Mouse (Mus musculus) kidney, embryonic 14.5 days (tissue): ENCODE measurements at regions not wholly inside any gene's neighbourhood (a gene's known extent, or its start where the extent isn't known, plus 50 kb on each side); places are given as distances from the start of the nearest gene placed in this dataset.
A peak's percentile ranks its signal among the peaks of the same experiment; 100 is the strongest.

Experiments
- ATAC-seq: fragments of 200-750 bp; cut with Nextera tagmentation; 2 replicates; pipeline ENCODE4 v1.8.0; 2017; ENCODE audit warnings: moderate number of reproducible peaks, mild to moderate bottlenecking, moderate TSS enrichment, moderate library complexity; ENCODE audit not compliant: low FRiP score, low TSS enrichment
- H3K27ac ChIP-seq: fragments of 300-500 bp; sonication (generic); 2 replicates; pipeline ENCODE4 v1.5.1; 2014; ENCODE audit warnings: low read depth, mild to moderate bottlenecking, low read length, moderate library complexity, mixed read lengths
- H3K27me3 ChIP-seq: fragments of 300-500 bp; sonication (generic); 2 replicates; pipeline ENCODE4 v1.6.1; 2014; ENCODE audit warnings: mild to moderate bottlenecking, low read length; ENCODE audit not compliant: control insufficient read depth, insufficient read depth
- H3K36me3 ChIP-seq: fragments of 300-500 bp; sonication (generic); 2 replicates; pipeline ENCODE4 v1.6.1; 2014; ENCODE audit warnings: low read length, mixed read lengths; ENCODE audit not compliant: control insufficient read depth, insufficient read depth
- H3K4me1 ChIP-seq: fragments of 300-500 bp; sonication (generic); 2 replicates; pipeline ENCODE4 v1.6.1; 2014; ENCODE audit warnings: low read length, mixed read lengths; ENCODE audit not compliant: control insufficient read depth, insufficient read depth
- H3K4me2 ChIP-seq: fragments of 300-500 bp; sonication (generic); replicated peaks from 2 replicates; pipeline ENCODE4 v1.6.1; 2014; ENCODE audit warnings: low read depth, mild to moderate bottlenecking, low read length
- H3K4me3 ChIP-seq: fragments of 300-500 bp; sonication (generic); 2 replicates; pipeline ENCODE4 v1.5.1; 2014; ENCODE audit warnings: mild to moderate bottlenecking, low read length
- H3K9ac ChIP-seq: fragments of 300-500 bp; sonication (generic); 2 replicates; pipeline ENCODE4 v1.6.1; 2014; ENCODE audit warnings: low read depth, mild to moderate bottlenecking, low read length, moderate library complexity
- H3K9me3 ChIP-seq: fragments of 300-500 bp; sonication (generic); 2 replicates; pipeline ENCODE4 v1.6.1; 2016; ENCODE audit warnings: low read length; ENCODE audit not compliant: control insufficient read depth
- WGBS: fragments of 180-500 bp; shearing (Covaris S2); extraction: QIAGEN DNeasy Blood & Tissue Kit; methylation state at CpG from one replicate; pipeline ENCODE4 v1.1.7; 2014; 5-methylcytosine and 5-hydroxymethylcytosine counted together

GRCm38 (mm10) chr15:93062213-93063131 is 212.5 kb downstream of the Gxylt1 start:
- no peaks in the 10 kb centered on the region for H3K9me3 ChIP-seq
- H3K9ac ChIP-seq, result no peak overlapping the region
- H3K4me2 ChIP-seq, result no peak overlapping the region
- H3K27ac ChIP-seq, result 0 out of 2 replicates have a peak overlapping the region, but pooled peaks have one; percentile 37
- 0 out of 2 replicates have a peak, but pooled peaks cover 4% of the 10 kb centered on the region for H3K4me1 ChIP-seq
- no peaks in the 10 kb centered on the region for H3K36me3 ChIP-seq
- ATAC-seq, result no peak
- no peaks in the 10 kb centered on the region for H3K27me3 ChIP-seq
- no peak overlapping the region for H3K4me3 ChIP-seq
- 26% methylated on average over 10 of the region's 10 CpGs for WGBS

GRCm38 (mm10) chr15:93053471-93053870 is 221.5 kb downstream of the Gxylt1 start:
- no peaks in the 10 kb centered on the region for H3K27me3 ChIP-seq
- no peak overlapping the region for H3K27ac ChIP-seq
- 96% methylated on average over 3 of the region's 3 CpGs for WGBS
- H3K9me3 ChIP-seq, result no peaks in the 10 kb centered on the region
- H3K4me3 ChIP-seq, result no peak overlapping the region
- no peak for ATAC-seq
- H3K36me3 ChIP-seq, result no peaks in the 10 kb centered on the region
- H3K9ac ChIP-seq, result no peak overlapping the region
- H3K4me2 ChIP-seq, result no peak overlapping the region
- H3K4me1 ChIP-seq, result no peaks in the 10 kb centered on the region

GRCm38 (mm10) chr15:93027185-93027584 is 247.8 kb downstream of the Gxylt1 start:
- Histone ChIP-seq H3K4me3 (no peak overlapping the region), H3K27me3 (no peaks in the 10 kb centered on the region), H3K4me2 (no peak overlapping the region), H3K4me1 (no peaks in the 10 kb centered on the region), H3K9me3 (no peaks in the 10 kb centered on the region), H3K36me3 (no peaks in the 10 kb centered on the region), H3K9ac (no peak overlapping the region), H3K27ac (no peak overlapping the region)
- ATAC-seq, result no peak
- 40% methylated on average over 6 of the region's 6 CpGs for WGBS

GRCm38 (mm10) chr15:93026456-93027078 is 248.4 kb downstream of the Gxylt1 start:
- no peak overlapping the region for H3K27ac ChIP-seq
- H3K36me3 ChIP-seq, result no peaks in the 10 kb centered on the region
- no peak for ATAC-seq
- H3K4me3 ChIP-seq, result no peak overlapping the region
- WGBS, result 75% methylated on average over 11 of the region's 11 CpGs
- no peak overlapping the region for H3K9ac ChIP-seq
- H3K27me3 ChIP-seq, result no peaks in the 10 kb centered on the region
- no peaks in the 10 kb centered on the region for H3K4me1 ChIP-seq
- H3K9me3 ChIP-seq, result no peaks in the 10 kb centered on the region
- no peak overlapping the region for H3K4me2 ChIP-seq

- Histone ChIP-seq H3K36me3 (no peaks in the 10 kb centered on the region), H3K27me3 (no peaks in the 10 kb centered on the region), H3K4me2 (no peak overlapping the region), H3K27ac (no peak overlapping the region), H3K4me1 (no peaks in the 10 kb centered on the region), H3K4me3 (no peak overlapping the region), H3K9me3 (no peaks in the 10 kb centered on the region), H3K9ac (no peak overlapping the region)
- no peak for ATAC-seq
- WGBS, result 75% methylated on average over 9 of the region's 9 CpGs
Measured at GRCm38 (mm10) chr15:93025791-93026190, 249.2 kb downstream of the Gxylt1 start.

- H3K27ac ChIP-seq, result no peak overlapping the region
- no peaks in the 10 kb centered on the region for H3K4me1 ChIP-seq
- WGBS, result 25% methylated on average over 6 of the region's 6 CpGs
- peak; percentile 52; the same call in 1 of the 2 replicates for ATAC-seq
- H3K4me3 ChIP-seq, result no peak overlapping the region
- no peaks in the 10 kb centered on the region for H3K27me3 ChIP-seq
- no peak overlapping the region for H3K9ac ChIP-seq
- H3K4me2 ChIP-seq, result no peak overlapping the region
- H3K9me3 ChIP-seq, result no peaks in the 10 kb centered on the region
- no peaks in the 10 kb centered on the region for H3K36me3 ChIP-seq
Measured at GRCm38 (mm10) chr15:93024171-93024570, 250.8 kb downstream of the Gxylt1 start.

- H3K9ac ChIP-seq, result no peak overlapping the region
- H3K27me3 ChIP-seq, result no peaks in the 10 kb centered on the region
- H3K4me2 ChIP-seq, result no peak overlapping the region
- no peak overlapping the region for H3K27ac ChIP-seq
- ATAC-seq, result no peak
- H3K36me3 ChIP-seq, result no peaks in the 10 kb centered on the region
- WGBS, result 61% methylated on average over 5 of the region's 5 CpGs
- H3K4me1 ChIP-seq, result no peaks in the 10 kb centered on the region
- H3K4me3 ChIP-seq, result no peak overlapping the region
- no peaks in the 10 kb centered on the region for H3K9me3 ChIP-seq
Measured at GRCm38 (mm10) chr15:93011166-93011565, 263.8 kb downstream of the Gxylt1 start.

- no peaks in the 10 kb centered on the region for H3K36me3 ChIP-seq
- H3K4me2 ChIP-seq, result no peak overlapping the region
- H3K27me3 ChIP-seq, result no peaks in the 10 kb centered on the region
- WGBS, result 13% methylated on average over 2 of the region's 2 CpGs
- H3K4me3 ChIP-seq, result no peak overlapping the region
- H3K4me1 ChIP-seq, result no peaks in the 10 kb centered on the region
- ATAC-seq, result 0 out of 2 replicates have a peak, but pooled peaks have one; percentile 16
- no peak overlapping the region for H3K9ac ChIP-seq
- H3K27ac ChIP-seq, result no peak overlapping the region
- no peaks in the 10 kb centered on the region for H3K9me3 ChIP-seq
Measured at GRCm38 (mm10) chr15:93010629-93011028, 264.4 kb downstream of the Gxylt1 start.

- H3K4me2 ChIP-seq, result no peak overlapping the region
- WGBS, result 74% methylated on average over 7 of the region's 7 CpGs
- no peak overlapping the region for H3K27ac ChIP-seq
- no peak for ATAC-seq
- H3K4me3 ChIP-seq, result no peak overlapping the region
- H3K27me3 ChIP-seq, result no peaks in the 10 kb centered on the region
- H3K9me3 ChIP-seq, result no peaks in the 10 kb centered on the region
- H3K9ac ChIP-seq, result no peak overlapping the region
- H3K36me3 ChIP-seq, result no peaks in the 10 kb centered on the region
- H3K4me1 ChIP-seq, result 0 out of 2 replicates have a peak, but pooled peaks cover 4% of the 10 kb centered on the region
Measured at GRCm38 (mm10) chr15:93005751-93006231, 269.2 kb downstream of the Gxylt1 start.
